8 mouse cellular contexts compared by ENCODE assay signal in genomic region chrX:95025779-95026360, GRCm38 (mm10). TPM values are rescaled to one million over a fixed set of nuclear protein-coding genes. Genes with fewer than 3 reads are reported as not detected.
DNase-seq lines count a peak whose midpoint lies in the region; ATAC-seq and TF ChIP-seq lines count a peak whose summit lies in the region.

No protein-coding gene starts in this region.

- H3K4me2 ChIP-seq in embryonic facial prominence, embryonic 12.5 days (replicated peaks) = peak overlapping the region; percentile 54
- H3K4me2 ChIP-seq in hindbrain, embryonic 15.5 days = peak overlapping the region; percentile 64
- peak overlapping the region; percentile 77 for H3K4me2 ChIP-seq in liver, postnatal 0 days (ENCODE audit: low read depth, low read length)
- H3K4me2 ChIP-seq in stomach, postnatal 0 days (replicated peaks; ENCODE audit: low read depth) = peak overlapping the region; percentile 60

- TF ChIP-seq CTCF in liver, postnatal 0 days (IDR thresholded peaks at IDR 0.05; ENCODE audit: low read depth) = no peak
- peak; percentile 22; the same call in 1 of the 2 replicates for TF ChIP-seq CTCF in stomach, postnatal 0 days (IDR thresholded peaks at IDR 0.05; ENCODE audit: low read depth)

- H3K4me1 ChIP-seq in embryonic facial prominence, embryonic 12.5 days = no peaks in the 10 kb centered on the region
- H3K4me1 ChIP-seq in hindbrain, embryonic 15.5 days (replicated peaks) = no peaks in the 10 kb centered on the region
- no peaks in the 10 kb centered on the region for H3K4me1 ChIP-seq in liver, postnatal 0 days (ENCODE audit: insufficient read depth)
- no peaks in the 10 kb centered on the region for H3K4me1 ChIP-seq in stomach, postnatal 0 days (replicated peaks; ENCODE audit: control insufficient read depth, insufficient read depth)

- peak; percentile 15 for DNase-seq in layer of hippocampus, adult 11-12 months (ENCODE audit: low spot score)
- DNase-seq in layer of hippocampus, adult 9-11 months = no peak
- DNase-seq in ES-CJ7 (ENCODE audit: low read depth, low spot score) = peak; percentile 13
- no peak for DNase-seq in liver, postnatal 0 days
- no peak for DNase-seq in stomach, postnatal 0 days (ENCODE audit: low spot score)
- no peak for DNase-seq in ovary, postnatal 14 days (ENCODE audit: low spot score)

- no peaks in the 10 kb centered on the region for H3K36me3 ChIP-seq in embryonic facial prominence, embryonic 12.5 days
- no peaks in the 10 kb centered on the region for H3K36me3 ChIP-seq in hindbrain, embryonic 15.5 days
- H3K36me3 ChIP-seq in liver, postnatal 0 days (replicated peaks; ENCODE audit: insufficient read depth, low read length) = no peaks in the 10 kb centered on the region
- H3K36me3 ChIP-seq in stomach, postnatal 0 days (ENCODE audit: control insufficient read depth, insufficient read depth, low read length) = no peaks in the 10 kb centered on the region

- no peak for ATAC-seq in embryonic facial prominence, embryonic 12.5 days (ENCODE audit: insufficient number of reproducible peaks, insufficient read depth, low FRiP score, low TSS enrichment)
- ATAC-seq in hindbrain, embryonic 15.5 days (ENCODE audit: low FRiP score, low read depth) = peak; percentile 70
- peak; percentile 37; the same call in 1 of the 2 replicates for ATAC-seq in liver, postnatal 0 days
- ATAC-seq in stomach, postnatal 0 days (ENCODE audit: low FRiP score, low TSS enrichment) = 0 out of 2 replicates have a peak, but pooled peaks have one; percentile 56

- 29% methylated on average over 23 of the region's 23 CpGs for WGBS in embryonic facial prominence, embryonic 12.5 days
- WGBS in hindbrain, embryonic 15.5 days = 23% methylated on average over 23 of the region's 23 CpGs
- 22% methylated on average over 23 of the region's 23 CpGs for WGBS in liver, postnatal 0 days (ENCODE audit: insufficient replicate concordance)
- WGBS in stomach, postnatal 0 days = 15% methylated on average over 23 of the region's 23 CpGs

- H3K27ac ChIP-seq in embryonic facial prominence, embryonic 12.5 days = peak overlapping the region; percentile 96
- peak overlapping the region; percentile 88 for H3K27ac ChIP-seq in hindbrain, embryonic 15.5 days (replicated peaks)
- H3K27ac ChIP-seq in liver, postnatal 0 days (ENCODE audit: low read depth) = peak overlapping the region; percentile 64; the same call in 1 of the 2 replicates
- H3K27ac ChIP-seq in stomach, postnatal 0 days (replicated peaks) = peak overlapping the region; percentile 89

- peak overlapping the region; percentile 47 for H3K4me3 ChIP-seq in embryonic facial prominence, embryonic 12.5 days
- peak overlapping the region; percentile 57 for H3K4me3 ChIP-seq in hindbrain, embryonic 15.5 days
- peak overlapping the region; percentile 56 for H3K4me3 ChIP-seq in liver, postnatal 0 days (ENCODE audit: low read depth, low read length)
- peak overlapping the region; percentile 53 for H3K4me3 ChIP-seq in stomach, postnatal 0 days (ENCODE audit: low read depth, low read length)

- no peaks in the 10 kb centered on the region for H3K9me3 ChIP-seq in embryonic facial prominence, embryonic 12.5 days
- no peaks in the 10 kb centered on the region for H3K9me3 ChIP-seq in hindbrain, embryonic 15.5 days
- H3K9me3 ChIP-seq in liver, postnatal 0 days (ENCODE audit: low read length) = no peaks in the 10 kb centered on the region
- H3K9me3 ChIP-seq in stomach, postnatal 0 days (ENCODE audit: control insufficient read depth, low read length) = no peaks in the 10 kb centered on the region

- peak overlapping the region; percentile 54 for H3K9ac ChIP-seq in embryonic facial prominence, embryonic 12.5 days
- peak overlapping the region; percentile 58 for H3K9ac ChIP-seq in hindbrain, embryonic 15.5 days
- peak overlapping the region; percentile 46 for H3K9ac ChIP-seq in liver, postnatal 0 days (replicated peaks)
- peak overlapping the region; percentile 66 for H3K9ac ChIP-seq in stomach, postnatal 0 days (ENCODE audit: low read length)

- TF ChIP-seq EP300 in liver, postnatal 0 days (IDR thresholded peaks at IDR 0.05; ENCODE audit: low read depth) = no peak
- no peak for TF ChIP-seq EP300 in stomach, postnatal 0 days (optimal IDR thresholded peaks at IDR 0.05)

- H3K27me3 ChIP-seq in embryonic facial prominence, embryonic 12.5 days = peaks cover 4% of the 10 kb centered on the region; the same call in 1 of the 2 replicates
- no peaks in the 10 kb centered on the region for H3K27me3 ChIP-seq in hindbrain, embryonic 15.5 days
- H3K27me3 ChIP-seq in liver, postnatal 0 days (ENCODE audit: insufficient read depth, low read length) = no peaks in the 10 kb centered on the region
- H3K27me3 ChIP-seq in stomach, postnatal 0 days (ENCODE audit: control insufficient read depth, insufficient read depth, low read length) = no peaks in the 10 kb centered on the region

RNA-seq across cellular contexts. Expression of gene Spin4, which starts 0.6 kb away (rescaled TPM):
- polyA plus RNA-seq in embryonic facial prominence, embryonic 12.5 days (2016; fragmentation: Nextera tagmentation; extraction: Ambion mirVana) = 11.7 and 15.2 TPM in 2 replicates
- polyA plus RNA-seq in hindbrain, embryonic 15.5 days (2015; fragmentation: Nextera tagmentation; extraction: Ambion mirVana) = 2.8 and 2.9 TPM in 2 replicates
- 0.64 and 0.81 TPM in 2 replicates for polyA plus RNA-seq in liver, postnatal 0 days (2015; fragmentation: Nextera tagmentation; extraction: Ambion mirVana)
- 3.8 and 4.1 TPM in 2 replicates for polyA plus RNA-seq in stomach, postnatal 0 days (2015; fragmentation: Nextera tagmentation; extraction: Ambion mirVana)

Comparison
In these comparisons a context has a peak if more than half of its experiments do, and no peak if none do; other contexts are left out.
1. DNase-seq: peak in layer of hippocampus, adult 11-12 months (single experiment) and ES-CJ7 (single experiment); none in layer of hippocampus, adult 9-11 months (single experiment), liver, postnatal 0 days (single experiment), stomach, postnatal 0 days (single experiment) and ovary, postnatal 14 days (single experiment).
2. Peak in every context shown above with its lines, with median percentiles within 50 percentile points of each other: H3K27ac ChIP-seq, H3K4me2 ChIP-seq, H3K4me3 ChIP-seq and H3K9ac ChIP-seq.